Mouse (Mus musculus): ENCODE data around the gene Gnptab.

DNA sequence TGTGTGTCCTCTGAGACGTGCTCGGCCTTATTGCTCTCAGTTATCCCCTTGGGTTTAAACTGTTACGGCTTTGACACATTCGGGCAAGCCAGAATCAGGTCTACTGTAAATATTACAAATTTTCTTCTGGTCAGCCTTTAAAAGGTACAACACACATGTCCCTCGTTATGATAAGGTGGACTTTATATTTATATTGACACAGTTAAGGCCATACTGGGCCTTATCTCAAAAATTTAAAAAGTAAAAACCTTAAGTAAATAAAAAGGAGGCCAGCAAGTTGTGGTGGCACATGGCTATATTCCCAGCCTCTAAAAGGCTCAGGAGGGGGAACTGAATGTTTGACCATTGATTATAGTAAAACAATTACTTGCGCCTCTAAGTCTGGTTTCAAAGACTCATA lies 37.6 kb upstream of the Gnptab start:
- TF ChIP-seq CTCF (IDR thresholded peaks at IDR 0.05; ENCODE audit: low read depth, low read length) (no peak), POLR2A (IDR thresholded peaks at IDR 0.05; ENCODE audit: extremely low read depth, insufficient read depth, low read length) (no peak)
